Mouse (Mus musculus) liver, postnatal 0 days (tissue): ENCODE data around the gene Cmtr1. TPM values are rescaled to one million over a fixed set of nuclear protein-coding genes. Genes with fewer than 3 reads are reported as not detected.

Source experiments
- ATAC-seq: fragments of 200-750 bp; cut with Nextera tagmentation; 2 replicates; pipeline ENCODE4 v1.8.0; 2017; ENCODE audit warnings: mild to moderate bottlenecking, moderate library complexity
- DNase-seq: peaks from one replicate; pipeline ENCODE4 v3.0.0-alpha.2; 2016
- H3K27ac ChIP-seq: fragments of 300-500 bp; sonication (generic); 2 replicates; pipeline ENCODE4 v1.5.1; 2014; ENCODE audit warnings: antibody characterized with exemption, moderate library complexity, mild to moderate bottlenecking, low read depth
- H3K27me3 ChIP-seq: fragments of 300-500 bp; sonication (generic); 2 replicates; pipeline ENCODE4 v1.6.1; 2014; ENCODE audit warnings: low read length, control low read depth, mixed read lengths; ENCODE audit not compliant: insufficient read depth
- H3K36me3 ChIP-seq: fragments of 300-500 bp; sonication (generic); replicated peaks from 2 replicates; pipeline ENCODE4 v1.6.1; 2014; ENCODE audit warnings: mild to moderate bottlenecking, control low read depth, low read length, moderate library complexity, mixed read lengths; ENCODE audit not compliant: insufficient read depth
- H3K4me1 ChIP-seq: fragments of 300-500 bp; sonication (generic); 2 replicates; pipeline ENCODE4 v1.6.1; 2014; ENCODE audit warnings: antibody characterized with exemption, mild to moderate bottlenecking, control low read depth; ENCODE audit not compliant: insufficient read depth
- H3K4me2 ChIP-seq: fragments of 300-500 bp; sonication (generic); 2 replicates; pipeline ENCODE4 v1.6.1; 2014; ENCODE audit warnings: low read depth, mild to moderate bottlenecking, low read length, moderate library complexity, mixed read lengths
- H3K4me3 ChIP-seq: fragments of 300-500 bp; sonication (generic); 2 replicates; pipeline ENCODE4 v1.5.1; 2014; ENCODE audit warnings: low read depth, low read length
- H3K9ac ChIP-seq: fragments of 300-500 bp; sonication (generic); replicated peaks from 2 replicates; pipeline ENCODE4 v1.6.1; 2014; ENCODE audit warnings: mild to moderate bottlenecking, moderate library complexity
- H3K9me3 ChIP-seq: fragments of 300-500 bp; sonication (generic); 2 replicates; pipeline ENCODE4 v1.6.1; 2016; ENCODE audit warnings: mild to moderate bottlenecking, control low read depth, low read length, mixed read lengths
- CTCF ChIP-seq: sonication (generic); IDR thresholded peaks from 2 replicates; pipeline ENCODE4 v1.5.1; 2016; ENCODE audit warnings: antibody characterized with exemption, low read depth
- EP300 ChIP-seq: IDR thresholded peaks from 2 replicates; pipeline ENCODE4 v1.6.1; 2016; ENCODE audit warnings: antibody characterized with exemption, low read depth, mild to moderate bottlenecking
- WGBS: fragments of 180-500 bp; shearing (Covaris S2); extraction: QIAGEN DNeasy Blood & Tissue Kit; methylation state at CpG from one replicate; pipeline ENCODE4 v1.1.7; 2014; ENCODE audit not compliant: insufficient replicate concordance; 5-methylcytosine and 5-hydroxymethylcytosine counted together
- polyA plus RNA-seq: library from polyadenylated mRNA; unstranded; fragments of >200 nt; fragmentation: Nextera tagmentation; extraction: Ambion mirVana; gene quantifications from 2 replicates; pipeline ENCODE4 v1.2.1, GENCODE M21; 2015

Cmtr1 gene
- polyA plus RNA-seq, 1 experiment from 2014 or later, result 57.2 TPM

GRCm38 (mm10) chr17:29719628-29720575 is 59.5 kb downstream of the Cmtr1 start:
- WGBS, result 80% methylated on average over 13 of the region's 13 CpGs
- H3K36me3 ChIP-seq, result no peaks in the 10 kb centered on the region
- TF ChIP-seq CTCF, result no peak
- H3K4me3 ChIP-seq, result no peak overlapping the region
- no peak overlapping the region for H3K4me2 ChIP-seq
- no peaks in the 10 kb centered on the region for H3K27me3 ChIP-seq
- H3K27ac ChIP-seq, result no peak overlapping the region
- ATAC-seq (no peak), DNase-seq (no peak)
- no peak overlapping the region for H3K9ac ChIP-seq
- H3K9me3 ChIP-seq, result no peaks in the 10 kb centered on the region
- H3K4me1 ChIP-seq, result peaks cover 13% of the 10 kb centered on the region

- H3K36me3 ChIP-seq, result no peaks in the 10 kb centered on the region
- peaks cover 13% of the 10 kb centered on the region for H3K4me1 ChIP-seq
- H3K9ac ChIP-seq, result no peak overlapping the region
- WGBS, result 62% methylated on average over 11 of the region's 11 CpGs
- DNase-seq (no peak), ATAC-seq (no peak)
- no peaks in the 10 kb centered on the region for H3K27me3 ChIP-seq
- H3K4me2 ChIP-seq, result no peak overlapping the region
- TF ChIP-seq CTCF (no peak), EP300 (no peak)
- H3K27ac ChIP-seq, result no peak overlapping the region
- H3K9me3 ChIP-seq, result no peaks in the 10 kb centered on the region
- H3K4me3 ChIP-seq, result no peak overlapping the region
These were observed 60.5 kb downstream of the Cmtr1 start for GRCm38 (mm10) chr17:29720755-29721365.

- no peak overlapping the region for H3K4me2 ChIP-seq
- H3K36me3 ChIP-seq, result no peaks in the 10 kb centered on the region
- H3K27me3 ChIP-seq, result no peaks in the 10 kb centered on the region
- ATAC-seq, result no peak
- no peak for DNase-seq
- H3K4me1 ChIP-seq, result no peaks in the 10 kb centered on the region
- TF ChIP-seq EP300, result no peak
- TF ChIP-seq CTCF, result no peak
- H3K4me3 ChIP-seq, result no peak overlapping the region
- no peak overlapping the region for H3K9ac ChIP-seq
- H3K27ac ChIP-seq, result no peak overlapping the region
- 77% methylated on average over 6 of the region's 6 CpGs for WGBS
- no peaks in the 10 kb centered on the region for H3K9me3 ChIP-seq
These were observed 64.2 kb downstream of the Cmtr1 start for GRCm38 (mm10) chr17:29724610-29725009.

- no peaks in the 10 kb centered on the region for H3K36me3 ChIP-seq
- H3K27ac ChIP-seq, result no peak overlapping the region
- ATAC-seq (no peak), DNase-seq (no peak)
- H3K9ac ChIP-seq, result no peak overlapping the region
- no peaks in the 10 kb centered on the region for H3K4me1 ChIP-seq
- no peaks in the 10 kb centered on the region for H3K27me3 ChIP-seq
- 59% methylated on average over 6 of the region's 6 CpGs for WGBS
- no peak for TF ChIP-seq CTCF
- no peak for TF ChIP-seq EP300
- H3K9me3 ChIP-seq, result no peaks in the 10 kb centered on the region
- H3K4me2 ChIP-seq, result no peak overlapping the region
- H3K4me3 ChIP-seq, result no peak overlapping the region
These were observed 64.7 kb downstream of the Cmtr1 start for GRCm38 (mm10) chr17:29725027-29725620.

GRCm38 (mm10) chr17:29728082-29728481 is 67.7 kb downstream of the Cmtr1 start:
- Histone ChIP-seq H3K27me3 (no peaks in the 10 kb centered on the region), H3K9ac (no peak overlapping the region), H3K9me3 (no peaks in the 10 kb centered on the region), H3K4me1 (peaks cover 9% of the 10 kb centered on the region; the same call in 1 of the 2 replicates), H3K4me2 (no peak overlapping the region), H3K4me3 (no peak overlapping the region), H3K36me3 (no peaks in the 10 kb centered on the region), H3K27ac (no peak overlapping the region)
- TF ChIP-seq EP300, result no peak
- TF ChIP-seq CTCF, result peak; percentile 45
- no peak for ATAC-seq
- 38% methylated on average over 8 of the region's 8 CpGs for WGBS
- no peak for DNase-seq
